Mouse (Mus musculus) bone marrow, adult 2 months (tissue): ENCODE measurements around the gene Zfp131. TPM values are rescaled to one million over a fixed set of nuclear protein-coding genes. Genes with fewer than 3 reads are reported as not detected.

Source experiments
- H3K27ac ChIP-seq: fragments of 200-500 bp; 2 replicates; pipeline ENCODE4 v1.5.1; 2012; ENCODE audit warnings: low read depth, mild to moderate bottlenecking, control low read depth, inconsistent platforms, low read length; ENCODE audit not compliant: control insufficient read depth, poor library complexity, insufficient read depth
- H3K4me1 ChIP-seq: fragments of 200-500 bp; 2 replicates; pipeline ENCODE4 v1.6.1; 2011; ENCODE audit warnings: low read length; ENCODE audit not compliant: control insufficient read depth, insufficient read depth
- H3K4me3 ChIP-seq: fragments of 200-500 bp; replicated peaks from 2 replicates; pipeline ENCODE3; 2011; ENCODE audit warnings: mild to moderate bottlenecking, low read depth, low read length, control low read depth; ENCODE audit not compliant: control insufficient read depth
- CTCF ChIP-seq: fragments of 200-500 bp; IDR thresholded peaks from 2 replicates; pipeline ENCODE4 v1.5.1; 2011; ENCODE audit warnings: low read length, control low read depth; ENCODE audit not compliant: control insufficient read depth, insufficient read depth
- POLR2A ChIP-seq: fragments of 200-500 bp; IDR thresholded peaks from 2 replicates; pipeline ENCODE4 v1.6.1; 2011; ENCODE audit warnings: low read depth, mild to moderate bottlenecking, control low read depth, low read length, borderline replicate concordance; ENCODE audit not compliant: control insufficient read depth
- WGBS: fragments of 180-500 bp; shearing (Covaris S2); methylation state at CpG from one replicate; pipeline ENCODE4 v1.1.7; 2018; 5-methylcytosine and 5-hydroxymethylcytosine counted together
- polyA plus RNA-seq: library from polyadenylated mRNA; stranded (reverse); fragments of >200 nt; gene quantifications from 2 replicates; pipeline ENCODE4 v1.2.4, GENCODE M21; 2011; ENCODE audit warnings: low replicate concordance; ENCODE audit not compliant: missing spikeins, insufficient read depth, insufficient read length

Zfp131 gene
- polyA plus RNA-seq, 1 experiment, result 13.8 TPM

DNA sequence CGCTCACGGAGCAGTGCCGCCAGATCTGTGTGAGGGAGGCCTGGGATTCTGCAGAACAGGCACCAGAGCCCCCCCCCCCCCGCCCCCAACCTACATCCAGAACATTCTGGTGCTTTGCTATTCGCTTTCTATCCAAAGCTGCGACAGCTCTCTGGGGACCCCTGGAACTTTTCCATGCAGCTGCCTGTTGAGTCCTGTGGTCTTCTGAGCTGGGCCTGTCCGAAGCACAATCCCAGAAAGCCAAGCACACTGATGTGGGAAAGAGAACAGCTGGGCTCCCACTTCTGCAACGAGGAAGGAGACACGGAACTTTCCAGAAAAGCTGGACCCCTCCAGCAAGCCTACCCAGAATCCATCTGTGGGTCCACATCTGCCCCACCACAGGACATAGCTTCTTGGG lies 19.3 kb upstream of the Zfp131 start:
- H3K4me3 ChIP-seq, result no peak overlapping the region
- H3K4me1 ChIP-seq, result no peaks in the 10 kb centered on the region; the same call in 1 of the 2 replicates
- H3K27ac ChIP-seq, result no peak overlapping the region
- 84% methylated on average over 9 of the region's 9 CpGs for WGBS
- TF ChIP-seq CTCF (no peak), POLR2A (no peak)

DNA sequence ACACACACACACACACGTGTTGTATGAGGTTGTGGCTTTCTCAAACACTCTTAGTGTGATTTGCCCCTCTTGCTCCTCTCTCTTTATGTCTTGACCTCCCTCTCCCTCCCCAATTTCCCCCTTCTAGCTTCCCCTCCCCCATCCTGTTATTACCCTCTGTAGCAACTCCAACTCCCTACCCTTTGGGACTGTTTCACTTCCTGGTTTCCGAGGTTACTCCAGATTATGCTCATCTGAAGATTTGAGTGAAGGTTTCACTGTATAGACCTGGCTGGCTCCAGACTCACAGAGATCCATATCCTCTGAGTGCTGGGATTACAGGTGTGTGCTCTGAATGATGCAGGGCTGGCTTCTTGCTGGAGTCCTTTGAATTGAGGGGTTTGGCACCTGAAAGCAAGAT lies 18.2 kb upstream of the Zfp131 start:
- WGBS, result 25% methylated on average over 2 of the region's 2 CpGs
- no peak overlapping the region for H3K27ac ChIP-seq

DNA sequence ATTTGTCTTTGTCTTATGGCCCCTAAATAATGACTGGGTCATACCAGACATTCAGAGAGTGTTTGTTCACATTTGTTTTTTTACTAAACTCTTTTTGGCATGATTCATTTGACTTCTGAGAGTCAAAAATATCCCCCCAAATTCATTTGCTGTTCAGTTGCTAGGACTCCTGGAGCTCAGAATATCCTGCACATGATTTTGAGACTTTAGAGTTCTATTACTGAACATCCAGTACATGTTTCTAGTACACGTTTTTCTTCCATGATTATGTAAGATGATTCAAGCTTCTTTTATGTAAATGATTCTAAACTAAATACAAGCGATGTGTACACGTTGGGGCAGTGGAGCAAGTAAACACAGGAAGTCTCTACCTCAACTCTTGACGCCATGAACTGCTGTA lies 7.0 kb upstream of the Zfp131 start:
- 63% methylated on average over 4 of the region's 4 CpGs for WGBS
- TF ChIP-seq POLR2A, result no peak
- no peak for TF ChIP-seq CTCF
- Histone ChIP-seq H3K27ac (no peak overlapping the region), H3K4me1 (peaks cover 1% of the 10 kb centered on the region; the same call in 1 of the 2 replicates), H3K4me3 (no peak overlapping the region)

More for the DNA sequence above, 18.2 kb upstream of the Zfp131 start:
- Histone ChIP-seq H3K4me3 (no peak overlapping the region), H3K4me1 (no peaks in the 10 kb centered on the region; the same call in 1 of the 2 replicates)
- TF ChIP-seq POLR2A (no peak), CTCF (no peak)

DNA sequence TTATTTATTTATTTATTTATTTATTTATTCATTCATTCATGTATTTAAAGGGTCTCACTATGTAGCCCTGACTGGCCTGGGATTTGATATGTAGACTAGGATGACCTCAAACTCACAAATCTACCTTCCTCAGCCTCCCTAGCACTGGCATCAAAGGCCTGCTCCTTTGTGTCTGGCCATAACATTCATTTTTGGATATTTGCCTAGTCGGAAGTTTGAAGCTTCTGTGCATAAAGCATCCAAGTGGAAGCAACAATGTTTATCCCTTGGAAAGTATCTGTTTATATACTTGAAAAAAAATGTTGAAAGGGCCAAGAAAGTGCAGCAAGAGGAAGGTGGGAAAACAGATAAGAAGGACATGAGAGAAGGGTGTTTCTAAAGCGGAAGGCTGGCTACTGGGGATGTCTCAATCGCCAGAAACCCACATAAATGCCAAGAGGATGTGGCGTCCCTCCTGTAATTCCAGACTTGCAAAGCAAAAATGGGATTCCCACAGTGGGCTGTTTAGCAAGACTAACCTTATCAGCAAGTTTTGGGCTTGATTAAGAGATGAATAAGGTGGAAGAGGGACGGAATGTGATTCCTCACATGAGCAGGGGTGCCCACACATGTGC lies 2.2 kb upstream of the Zfp131 start:
- H3K4me1 ChIP-seq, result peaks cover 1% of the 10 kb centered on the region; the same call in 1 of the 2 replicates
- no peak overlapping the region for H3K4me3 ChIP-seq
- no peak overlapping the region for H3K27ac ChIP-seq
- TF ChIP-seq POLR2A (no peak), CTCF (no peak)
- 37% methylated on average over 5 of the region's 5 CpGs for WGBS

DNA sequence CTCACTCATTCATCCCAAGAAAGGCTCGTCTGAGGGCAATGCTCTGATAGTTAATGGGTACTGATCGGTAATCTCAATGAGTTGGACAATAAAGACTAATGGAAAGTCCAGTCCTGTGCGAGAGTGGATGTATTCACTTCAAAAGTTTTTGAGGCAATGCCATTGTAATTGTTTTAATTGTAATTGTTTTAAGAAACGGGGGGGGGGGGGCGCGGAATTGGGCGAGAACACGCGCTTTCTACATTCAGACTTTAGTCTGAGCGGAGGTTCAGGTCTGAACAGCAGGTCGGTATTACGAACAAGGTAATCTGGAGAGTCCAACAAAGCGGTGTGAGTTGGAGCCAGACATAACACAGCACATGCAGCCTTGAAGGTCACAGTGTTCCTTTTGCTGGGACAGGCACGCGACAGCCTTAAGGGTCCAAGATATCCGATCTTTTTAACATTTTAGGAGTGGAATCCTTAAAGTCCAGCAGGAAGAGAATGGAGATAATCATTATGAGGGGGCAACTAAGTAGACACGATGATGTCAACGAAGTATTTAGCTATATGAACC lies 969 bp upstream of the Zfp131 start:
- H3K27ac ChIP-seq, result peak overlapping the region; percentile 98
- WGBS, result 4% methylated on average over 18 of the region's 18 CpGs
- peaks cover 1% of the 10 kb centered on the region; the same call in 1 of the 2 replicates for H3K4me1 ChIP-seq
- no peak for TF ChIP-seq POLR2A
- no peak for TF ChIP-seq CTCF
- peak overlapping the region; percentile 97 for H3K4me3 ChIP-seq

DNA sequence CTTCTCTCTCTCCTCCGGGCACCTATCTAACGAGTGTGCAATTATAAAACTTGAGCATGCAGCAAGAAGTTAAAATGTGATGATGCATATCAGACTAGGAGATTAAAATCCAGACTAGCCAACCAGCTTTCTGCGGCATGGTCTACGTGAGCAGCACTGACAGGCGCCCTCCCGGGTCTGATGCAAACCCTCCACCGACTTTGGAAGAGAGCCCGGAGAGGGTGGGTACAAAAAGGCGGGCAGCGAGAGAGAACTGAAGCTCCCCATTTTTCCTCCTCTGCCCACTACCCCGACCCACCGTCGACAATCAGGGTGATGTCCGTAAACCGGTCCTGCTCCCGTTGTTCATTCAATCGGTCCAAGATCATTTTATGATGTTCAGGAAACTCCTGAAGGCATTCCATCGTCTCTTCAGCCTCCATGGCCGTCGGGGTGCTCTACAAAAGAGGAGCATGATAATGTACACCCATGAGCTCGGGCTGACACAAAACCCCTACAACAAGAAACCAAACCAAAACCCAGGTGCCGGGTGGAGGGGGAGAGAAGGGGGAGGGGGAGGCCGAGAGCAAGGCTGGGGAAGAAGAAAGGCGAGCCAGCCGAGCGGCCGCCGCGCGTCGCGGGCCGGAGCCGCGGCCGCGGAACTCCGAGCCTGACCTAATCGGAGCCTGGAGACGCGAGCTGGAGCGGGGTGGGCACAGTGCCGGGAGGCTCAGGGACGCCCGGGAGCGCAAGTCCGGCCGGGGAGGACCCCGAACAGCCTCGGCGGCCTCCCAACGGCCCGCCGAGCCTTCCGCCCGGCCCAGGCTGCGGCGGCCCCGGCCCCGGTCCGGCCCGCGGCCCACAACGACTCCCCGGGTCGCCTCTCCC lies 605 bp downstream of the Zfp131 start:
- Histone ChIP-seq H3K27ac (peak overlapping the region; percentile 98), H3K4me3 (peak overlapping the region; percentile 97), H3K4me1 (peaks cover 1% of the 10 kb centered on the region; the same call in 1 of the 2 replicates)
- WGBS, result under 1% methylated on average over 50 of the region's 66 CpGs
- TF ChIP-seq POLR2A (peak; percentile 32; the same call in 1 of the 2 replicates), CTCF (no peak)

DNA sequence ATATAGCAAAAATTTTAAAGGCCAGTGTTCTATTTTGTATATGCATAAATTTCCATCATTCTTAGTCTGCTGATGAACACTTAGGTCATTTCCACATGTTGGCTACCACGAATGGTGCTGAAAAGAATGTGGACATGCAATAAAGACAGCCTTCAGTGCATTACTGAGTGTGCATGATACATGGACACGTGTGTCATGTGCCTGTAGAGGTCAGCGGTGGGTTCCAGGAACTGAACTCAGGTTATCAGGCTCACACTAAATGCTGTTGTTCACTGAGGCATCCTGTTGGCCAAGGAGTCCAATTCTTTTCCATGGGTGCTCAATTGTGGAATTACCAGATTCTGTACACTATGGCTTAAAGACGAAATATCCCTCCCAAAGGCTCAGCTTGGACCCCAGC lies 7.1 kb downstream of the Zfp131 start:
- WGBS, result 77% methylated on average over 4 of the region's 4 CpGs
- Histone ChIP-seq H3K4me3 (no peak overlapping the region), H3K4me1 (no peaks in the 10 kb centered on the region), H3K27ac (no peak overlapping the region)
- TF ChIP-seq CTCF (no peak), POLR2A (no peak)

DNA sequence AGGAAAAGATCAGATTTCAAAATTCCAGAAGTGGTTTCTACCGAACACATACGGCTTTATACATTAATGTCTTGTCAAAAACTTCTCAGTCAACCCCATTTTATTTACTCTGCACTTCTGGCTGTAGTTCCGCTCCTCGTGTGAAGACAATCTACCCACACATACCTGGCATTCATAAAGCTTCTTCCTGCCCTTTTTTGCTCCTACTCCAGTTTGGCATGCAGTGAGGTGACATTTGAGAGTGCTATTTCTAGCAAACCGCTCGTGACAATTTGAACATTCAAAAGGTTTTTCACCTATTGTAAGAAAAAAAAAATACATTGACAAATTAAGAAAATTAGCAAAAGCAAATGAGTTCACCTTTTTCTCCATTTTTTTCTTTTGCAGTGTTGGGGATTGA lies 22.1 kb downstream of the Zfp131 start:
- TF ChIP-seq POLR2A (no peak), CTCF (no peak)

More for the DNA sequence above, 22.1 kb downstream of the Zfp131 start:
- Histone ChIP-seq H3K27ac (no peak overlapping the region), H3K4me3 (no peak overlapping the region), H3K4me1 (no peaks in the 10 kb centered on the region)
- 80% methylated on average over 6 of the region's 6 CpGs for WGBS
